Mouse (Mus musculus) C2C12 (cell line): Measurements from ENCODE around the gene Mfsd5.

Source experiments
- CEBPB ChIP-seq: IDR thresholded peaks from one replicate; pipeline ENCODE4 v1.6.1; 2011; ENCODE audit warnings: low read depth, mild to moderate bottlenecking, control low read depth, moderate library complexity
- CTCF ChIP-seq: IDR thresholded peaks from one replicate; pipeline ENCODE4 v1.5.1; 2011; ENCODE audit not compliant: control insufficient read depth, insufficient read depth, insufficient read length
- FOSL1 ChIP-seq: IDR thresholded peaks from one replicate; pipeline ENCODE4 v1.8.0; 2011; ENCODE audit warnings: mild to moderate bottlenecking, low read length; ENCODE audit not compliant: poor library complexity, insufficient read depth, severe bottlenecking
- MAX ChIP-seq: IDR thresholded peaks from one replicate; pipeline ENCODE4 v1.6.1; 2011; ENCODE audit warnings: mild to moderate bottlenecking, control low read depth
- MYOD1 ChIP-seq: IDR thresholded peaks from one replicate; pipeline ENCODE4 v1.6.1; 2011; ENCODE audit warnings: low read depth; ENCODE audit not compliant: control insufficient read depth, insufficient read length
- MYOG ChIP-seq: IDR thresholded peaks from one replicate; pipeline ENCODE4 v1.6.1; 2011; ENCODE audit not compliant: control insufficient read depth, insufficient read length; ENCODE audit errors: extremely low read depth
- USF1 ChIP-seq: IDR thresholded peaks from one replicate; pipeline ENCODE4 v1.6.1; 2011; ENCODE audit warnings: low read depth, mild to moderate bottlenecking, control low read depth, moderate library complexity

DNA sequence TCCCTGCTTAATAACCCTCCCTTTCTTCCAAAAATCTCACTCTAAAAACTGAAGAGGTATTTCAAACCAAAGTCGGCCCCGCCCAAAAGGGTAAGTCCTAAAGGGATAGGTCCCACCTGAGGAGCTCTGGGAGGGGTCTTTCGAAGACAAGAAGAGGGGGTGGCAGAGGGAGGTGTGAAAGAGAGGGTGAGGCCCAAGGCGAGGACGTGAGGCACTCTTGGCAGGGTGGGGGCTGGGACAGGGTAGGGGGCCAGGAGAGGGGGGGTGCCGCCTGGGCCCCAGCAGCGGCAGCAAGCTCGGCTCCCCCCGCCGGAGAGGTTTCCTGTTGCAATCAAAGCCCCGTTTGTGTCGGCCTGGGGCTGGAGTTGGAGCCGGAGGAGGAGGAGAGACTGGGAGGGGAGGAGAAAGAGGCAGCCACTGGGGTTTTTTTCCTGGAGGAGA, 30.0 kb upstream of the Mfsd5 start:
- TF ChIP-seq CTCF (no peak), USF1 (no peak), MAX (no peak), MYOG (no peak), MYOD1 (no peak), CEBPB (no peak), FOSL1 (no peak)
